Mouse (Mus musculus) intestine, postnatal 0 days (tissue): ENCODE measurements at regions not wholly inside any gene's neighbourhood (a gene's known extent, or its start where the extent isn't known, plus 50 kb on each side); places are given as distances from the start of the nearest gene placed in this dataset.

ENCODE experiments used
- ATAC-seq: fragments of 200-750 bp; cut with Nextera tagmentation; 2 replicates; pipeline ENCODE4 v1.8.0; 2017; ENCODE audit warnings: mild to moderate bottlenecking, moderate TSS enrichment, moderate library complexity
- H3K27ac ChIP-seq: fragments of 300-500 bp; sonication (generic); 2 replicates; pipeline ENCODE4 v1.5.1; 2014; ENCODE audit warnings: mild to moderate bottlenecking, low read depth, low read length, moderate library complexity
- H3K27me3 ChIP-seq: fragments of 300-500 bp; sonication (generic); replicated peaks from 2 replicates; pipeline ENCODE4 v1.6.1; 2014; ENCODE audit warnings: low read length, mixed read lengths; ENCODE audit not compliant: control insufficient read depth, insufficient read depth
- H3K36me3 ChIP-seq: fragments of 300-500 bp; sonication (generic); 2 replicates; pipeline ENCODE4 v1.6.1; 2014; ENCODE audit warnings: mild to moderate bottlenecking, moderate library complexity; ENCODE audit not compliant: control insufficient read depth, insufficient read depth
- H3K4me1 ChIP-seq: fragments of 300-500 bp; sonication (generic); replicated peaks from 2 replicates; pipeline ENCODE4 v1.6.1; 2014; ENCODE audit warnings: antibody characterized with exemption, low read length, mixed read lengths; ENCODE audit not compliant: control insufficient read depth, insufficient read depth
- H3K4me2 ChIP-seq: fragments of 300-500 bp; sonication (generic); replicated peaks from 2 replicates; pipeline ENCODE4 v1.6.1; 2014; ENCODE audit warnings: low read depth, mild to moderate bottlenecking, moderate library complexity
- H3K4me3 ChIP-seq: fragments of 300-500 bp; sonication (generic); 2 replicates; pipeline ENCODE4 v1.5.1; 2014; ENCODE audit warnings: low read depth, low read length
- H3K9ac ChIP-seq: fragments of 300-500 bp; sonication (generic); 2 replicates; pipeline ENCODE4 v1.6.1; 2014; ENCODE audit warnings: mild to moderate bottlenecking, low read depth, low read length
- H3K9me3 ChIP-seq: fragments of 300-500 bp; sonication (generic); 2 replicates; pipeline ENCODE4 v1.6.1; 2016; ENCODE audit warnings: mixed run types; ENCODE audit not compliant: control insufficient read depth
- CTCF ChIP-seq: sonication (generic); IDR thresholded peaks from 2 replicates; pipeline ENCODE4 v1.5.1; 2016; ENCODE audit warnings: low read depth, mild to moderate bottlenecking, control low read depth, antibody characterized with exemption, moderate library complexity
- WGBS: fragments of 180-500 bp; shearing (Covaris S2); extraction: QIAGEN DNeasy Blood & Tissue Kit; methylation state at CpG from one replicate; pipeline ENCODE4 v1.1.7; 2014; 5-methylcytosine and 5-hydroxymethylcytosine counted together

DNA sequence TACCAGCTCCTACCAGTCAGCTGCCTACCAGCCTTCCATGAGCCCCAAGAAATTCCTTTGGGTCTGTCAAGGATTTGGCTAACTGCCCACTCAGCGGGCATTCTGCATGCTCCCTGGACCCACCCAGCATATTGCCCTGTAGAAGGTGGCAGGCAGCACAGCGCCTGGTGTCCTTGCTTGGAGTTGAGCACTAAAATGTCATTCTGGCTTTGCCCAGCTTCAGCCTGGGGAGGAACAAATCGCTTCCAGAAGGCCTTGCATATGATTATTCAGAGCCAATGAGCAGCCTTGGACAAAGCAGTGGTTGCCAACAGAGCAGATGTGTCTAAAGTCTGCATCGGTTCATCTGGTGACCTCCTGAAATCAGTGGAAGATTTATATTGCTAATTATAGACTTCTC, 103.8 kb downstream of the Olig3 start:
- no peak for TF ChIP-seq CTCF
- no peaks in the 10 kb centered on the region for H3K4me1 ChIP-seq
- H3K27me3 ChIP-seq, result no peaks in the 10 kb centered on the region
- no peak overlapping the region for H3K9ac ChIP-seq
- no peak overlapping the region for H3K27ac ChIP-seq
- WGBS, result 73% methylated on average over 4 of the region's 4 CpGs
- no peak overlapping the region for H3K4me3 ChIP-seq
- no peaks in the 10 kb centered on the region for H3K9me3 ChIP-seq
- no peak for ATAC-seq
- H3K4me2 ChIP-seq, result no peak overlapping the region
- no peaks in the 10 kb centered on the region for H3K36me3 ChIP-seq

DNA sequence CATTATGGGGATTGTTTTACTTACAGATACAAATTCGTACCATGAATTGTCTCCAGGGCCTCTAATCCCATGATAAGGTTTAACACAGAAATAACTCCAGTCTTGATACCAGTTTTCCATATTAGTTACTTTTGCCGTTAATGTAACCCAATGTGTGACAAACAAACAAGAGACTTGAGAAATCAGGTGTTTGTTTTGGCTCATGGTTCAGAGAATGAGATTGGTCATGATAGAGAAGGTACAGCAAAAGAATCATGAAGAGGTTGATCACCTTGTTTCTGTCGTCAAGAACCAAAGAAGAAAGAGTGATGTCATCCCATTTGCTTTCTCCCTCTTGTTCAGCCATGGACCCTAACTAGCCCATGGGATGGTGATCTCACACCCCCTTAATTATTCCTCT, 107.5 kb downstream of the Olig3 start:
- 86% methylated on average over 3 of the region's 3 CpGs for WGBS
- no peak for TF ChIP-seq CTCF
- Histone ChIP-seq H3K4me1 (no peaks in the 10 kb centered on the region), H3K9ac (no peak overlapping the region), H3K9me3 (no peaks in the 10 kb centered on the region), H3K4me2 (no peak overlapping the region), H3K27ac (no peak overlapping the region), H3K36me3 (no peaks in the 10 kb centered on the region), H3K4me3 (no peak overlapping the region), H3K27me3 (no peaks in the 10 kb centered on the region)
- ATAC-seq, result no peak

DNA sequence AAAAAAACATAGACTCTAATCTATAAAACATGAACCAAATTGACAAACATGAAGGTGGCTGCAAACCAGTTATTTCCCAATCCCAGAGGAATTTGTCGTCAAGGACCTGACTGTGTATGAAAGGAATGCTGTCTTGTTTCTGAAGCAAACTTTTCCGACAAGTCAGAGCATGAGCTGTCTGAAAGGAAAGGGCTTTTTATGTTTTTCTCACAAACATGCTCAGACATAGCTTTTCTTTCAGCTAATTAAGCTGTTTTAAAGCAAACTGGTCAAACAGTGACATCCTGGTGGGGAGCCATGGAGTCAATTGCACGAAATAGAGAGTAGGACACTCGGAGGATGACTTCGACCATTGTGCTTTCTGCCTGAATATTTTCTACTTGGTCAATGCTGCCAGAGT, 108.2 kb downstream of the Olig3 start:
- WGBS, result 70% methylated on average over 5 of the region's 5 CpGs
- H3K9ac ChIP-seq, result no peak overlapping the region
- H3K4me2 ChIP-seq, result no peak overlapping the region
- H3K27me3 ChIP-seq, result no peaks in the 10 kb centered on the region
- H3K4me3 ChIP-seq, result no peak overlapping the region
- H3K36me3 ChIP-seq, result no peaks in the 10 kb centered on the region
- no peaks in the 10 kb centered on the region for H3K9me3 ChIP-seq
- no peak for ATAC-seq
- H3K4me1 ChIP-seq, result no peaks in the 10 kb centered on the region
- H3K27ac ChIP-seq, result no peak overlapping the region
- TF ChIP-seq CTCF, result no peak

DNA sequence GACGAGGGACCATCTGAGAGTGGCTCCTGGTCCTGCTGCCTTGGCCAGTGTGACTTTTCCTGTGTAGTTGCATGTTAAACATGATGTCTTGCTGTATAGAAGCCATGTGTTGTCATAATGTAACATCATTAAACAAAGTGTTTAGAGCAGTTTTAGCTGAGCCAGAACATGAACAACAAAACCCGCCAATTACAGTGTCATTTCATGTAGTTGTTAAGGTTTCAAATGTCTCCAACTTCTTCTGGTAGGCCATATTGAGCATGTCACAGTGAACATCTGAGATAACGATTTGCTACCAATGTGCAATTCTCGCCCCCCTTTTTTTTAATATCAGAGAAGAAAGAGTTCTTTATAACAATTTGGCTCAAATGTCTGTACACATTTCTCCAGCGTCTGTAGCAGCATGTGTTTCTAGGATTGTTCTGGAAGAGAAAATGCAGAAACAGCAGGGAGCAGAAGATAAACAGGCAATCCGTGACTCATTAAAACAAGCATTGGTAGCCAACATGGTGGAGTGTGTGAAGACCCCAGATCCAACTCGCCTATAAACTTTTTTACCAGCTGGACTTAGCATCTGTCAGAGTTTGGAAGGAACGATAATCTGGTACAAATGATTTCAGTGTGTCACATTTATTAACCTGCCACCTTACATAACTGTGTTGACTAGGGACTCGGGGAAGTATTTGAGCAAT, 115.2 kb downstream of the Olig3 start:
- H3K27ac ChIP-seq, result no peak overlapping the region
- TF ChIP-seq CTCF, result no peak
- WGBS, result 73% methylated on average over 9 of the region's 9 CpGs
- H3K4me3 ChIP-seq, result no peak overlapping the region
- no peaks in the 10 kb centered on the region for H3K9me3 ChIP-seq
- H3K27me3 ChIP-seq, result no peaks in the 10 kb centered on the region
- no peak for ATAC-seq
- H3K36me3 ChIP-seq, result no peaks in the 10 kb centered on the region
- no peak overlapping the region for H3K9ac ChIP-seq
- H3K4me2 ChIP-seq, result no peak overlapping the region
- H3K4me1 ChIP-seq, result no peaks in the 10 kb centered on the region

GRCm38 (mm10) chr10:19472066-19472465, 115.7 kb downstream of the Olig3 start:
- WGBS, result 59% methylated on average over 6 of the region's 6 CpGs
- H3K4me3 ChIP-seq, result no peak overlapping the region

GRCm38 (mm10) chr10:19472949-19473535, 116.7 kb downstream of the Olig3 start:
- no peak overlapping the region for H3K4me3 ChIP-seq
- no peak for TF ChIP-seq CTCF
- H3K4me2 ChIP-seq, result no peak overlapping the region
- H3K27ac ChIP-seq, result no peak overlapping the region
- WGBS, result 67% methylated on average over 3 of the region's 3 CpGs
- H3K36me3 ChIP-seq, result no peaks in the 10 kb centered on the region
- no peaks in the 10 kb centered on the region for H3K27me3 ChIP-seq
- no peak for ATAC-seq
- H3K9ac ChIP-seq, result no peak overlapping the region
- H3K4me1 ChIP-seq, result no peaks in the 10 kb centered on the region
- H3K9me3 ChIP-seq, result no peaks in the 10 kb centered on the region

More at GRCm38 (mm10) chr10:19472066-19472465, 115.7 kb downstream of the Olig3 start:
- no peaks in the 10 kb centered on the region for H3K27me3 ChIP-seq
- TF ChIP-seq CTCF, result no peak
- no peaks in the 10 kb centered on the region for H3K4me1 ChIP-seq
- no peak overlapping the region for H3K9ac ChIP-seq
- no peak overlapping the region for H3K27ac ChIP-seq
- no peak overlapping the region for H3K4me2 ChIP-seq
- no peaks in the 10 kb centered on the region for H3K9me3 ChIP-seq
- no peaks in the 10 kb centered on the region for H3K36me3 ChIP-seq
- no peak for ATAC-seq
